Mouse (Mus musculus) mature B cell (primary cell): Measurements from ENCODE around the gene Slc15a1.

ENCODE experiments used
- in situ Hi-C: fragments of 300-500 bp; cut with MboI; formaldehyde crosslinking; loops from 2 replicates; pipeline ENCODE4 v1.14.3; 2019

Slc15a1 gene

DNA sequence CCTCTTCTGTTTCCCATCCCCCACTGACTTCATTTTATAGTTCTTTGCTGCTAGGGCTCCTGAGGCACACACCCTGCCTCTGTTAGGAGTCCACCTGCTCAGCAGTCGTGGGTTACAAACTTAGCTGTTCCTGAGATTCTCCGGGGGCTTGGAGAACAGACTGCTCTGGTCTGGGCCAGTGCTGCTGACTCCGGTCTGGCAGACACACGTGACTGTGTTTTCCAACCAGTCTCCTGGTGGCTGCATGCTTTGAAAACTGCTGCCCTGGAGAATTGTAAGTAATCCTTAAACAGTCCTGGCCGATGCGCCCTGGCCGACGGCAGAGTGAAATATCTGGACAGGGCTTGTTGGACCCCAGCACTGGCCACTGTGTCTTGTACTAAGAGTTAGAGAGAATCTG is 12.7 kb downstream of the Slc15a1 start:
- in situ Hi-C loops = no loop called here

DNA sequence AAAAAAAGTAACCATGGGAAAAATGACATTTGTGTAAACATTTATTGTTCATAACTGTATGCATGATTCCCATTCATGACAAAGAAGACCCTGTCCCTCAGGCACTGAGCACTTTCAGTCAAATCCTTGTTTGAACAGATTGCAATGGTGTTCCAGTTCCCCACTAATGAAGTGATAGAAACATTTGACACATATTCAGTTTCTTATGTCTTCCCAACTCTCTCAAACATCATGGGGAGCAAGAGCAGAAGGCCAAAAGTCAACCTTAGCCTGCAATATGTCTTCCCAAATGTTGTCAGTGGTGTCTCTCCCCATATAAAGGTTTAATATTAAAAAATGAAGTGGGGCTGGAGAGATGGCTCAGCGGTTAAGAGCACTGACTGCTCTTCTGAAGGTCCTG is 19.3 kb downstream of the Slc15a1 start:
- in situ Hi-C loops = no loop called here

DNA sequence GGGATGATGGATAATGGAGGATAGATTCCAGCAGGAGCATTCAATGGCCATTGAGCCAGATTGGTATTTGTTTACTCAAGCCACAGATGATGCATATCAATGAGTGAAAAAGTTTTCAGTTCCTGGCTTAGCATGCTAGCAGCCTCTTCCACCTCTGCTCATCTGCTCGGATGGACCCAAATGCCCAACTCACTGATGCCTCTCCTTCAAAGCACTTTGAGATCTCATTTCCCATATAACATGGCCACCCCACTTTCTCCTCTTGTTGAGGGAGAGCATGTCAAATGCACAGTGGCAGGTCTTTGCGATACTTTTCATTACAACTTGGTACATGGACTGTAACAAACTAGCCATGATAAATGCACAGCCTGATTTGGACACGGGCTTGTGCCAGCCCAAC is 20.6 kb downstream of the Slc15a1 start:
- in situ Hi-C loops = no loop called here

DNA sequence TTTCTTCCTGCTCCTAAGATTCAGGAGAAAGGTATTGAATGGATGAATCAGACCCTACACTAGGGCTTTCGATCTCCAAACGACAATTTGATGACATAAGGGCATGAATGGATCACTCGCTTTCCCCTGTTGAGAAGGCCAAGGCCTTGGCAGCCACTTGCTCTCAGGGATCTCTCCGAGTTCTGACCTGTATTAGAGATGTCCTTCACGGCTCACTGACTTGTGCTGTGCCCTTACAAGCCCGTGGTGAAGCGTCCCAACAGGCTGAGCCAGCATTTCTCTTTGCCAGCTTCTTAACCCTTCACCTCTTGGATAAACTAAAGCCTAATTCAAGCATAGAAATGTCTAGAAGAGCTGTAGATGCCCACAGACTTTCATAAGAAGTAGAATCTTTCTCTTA is 22.9 kb downstream of the Slc15a1 start:
- in situ Hi-C loops = no loop called here

DNA sequence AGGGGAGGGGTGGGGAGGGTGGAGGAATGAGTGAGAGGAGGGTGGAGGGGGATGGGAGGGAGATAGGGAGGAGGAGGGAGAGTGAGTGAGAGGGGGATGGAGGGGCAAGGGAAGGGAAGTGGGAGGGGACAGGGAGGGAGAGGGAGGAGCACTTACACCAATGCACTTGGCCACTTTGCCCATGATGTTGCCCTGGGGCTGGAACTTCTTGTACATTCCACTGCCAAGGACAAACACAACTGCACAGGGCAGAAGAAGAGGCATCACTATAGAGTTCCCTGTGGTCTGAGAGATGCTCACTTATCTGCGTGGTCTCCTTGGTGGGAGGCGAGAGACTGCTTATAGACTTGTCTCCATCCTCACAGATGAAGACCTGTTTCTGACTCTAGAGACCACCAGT is 23.5 kb downstream of the Slc15a1 start:
- in situ Hi-C loops = no loop called here

DNA sequence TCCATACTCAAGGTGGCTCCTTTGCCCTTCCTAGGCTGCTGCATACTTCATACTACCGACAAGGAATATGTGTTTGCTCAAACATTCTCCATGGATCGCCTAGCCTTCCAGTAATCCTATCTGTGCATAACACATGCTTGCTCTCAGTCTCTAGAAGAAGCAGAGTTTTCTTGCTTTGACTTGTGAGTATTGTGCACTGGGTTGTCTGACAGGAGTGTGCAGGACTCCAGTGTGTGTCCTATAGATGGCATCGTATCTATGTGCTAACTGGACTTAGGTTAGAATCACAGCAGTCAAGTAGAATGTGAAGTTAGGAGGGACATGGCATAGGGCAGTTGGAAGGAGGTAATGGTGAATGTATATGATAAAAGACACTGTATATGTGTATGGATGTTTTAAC is 26.0 kb downstream of the Slc15a1 start:
- in situ Hi-C loops = no loop called here

DNA sequence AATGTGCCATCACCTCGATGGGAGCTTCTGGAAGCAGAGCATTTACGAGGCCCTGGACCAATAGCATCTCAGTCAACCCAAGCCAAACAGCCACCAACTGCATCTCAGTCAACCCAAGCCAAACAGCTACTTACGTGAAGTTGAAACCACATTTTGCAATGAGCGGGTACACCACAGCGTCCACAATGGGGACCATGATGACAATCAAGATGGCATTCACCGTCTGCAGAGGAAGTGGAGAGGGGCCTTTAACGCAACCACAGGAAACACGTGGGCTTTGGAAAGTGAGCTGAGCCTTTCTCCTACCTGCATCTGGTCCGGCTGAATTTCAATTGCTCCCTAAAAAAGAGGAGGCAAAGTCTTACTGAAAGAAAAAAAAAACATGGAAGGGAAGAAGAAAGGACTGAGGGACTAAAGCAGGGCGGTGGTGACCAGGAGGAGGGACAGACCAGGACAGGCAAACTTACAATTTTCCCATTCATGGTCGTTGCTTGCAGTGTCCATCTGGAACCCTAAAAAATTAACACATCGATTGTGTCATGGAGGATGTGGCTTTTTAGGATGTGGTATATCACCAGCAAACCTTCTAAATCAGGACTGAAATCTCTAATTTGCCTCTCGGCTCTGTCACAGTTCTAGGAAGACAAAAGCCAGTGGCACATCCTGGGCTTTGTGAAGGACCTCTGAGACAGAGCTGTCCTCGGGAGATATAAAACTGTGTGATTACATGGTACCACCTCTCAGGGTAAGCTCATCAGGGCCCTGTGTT is 26.9 kb downstream of the Slc15a1 start:
- in situ Hi-C loops = no loop called here

DNA sequence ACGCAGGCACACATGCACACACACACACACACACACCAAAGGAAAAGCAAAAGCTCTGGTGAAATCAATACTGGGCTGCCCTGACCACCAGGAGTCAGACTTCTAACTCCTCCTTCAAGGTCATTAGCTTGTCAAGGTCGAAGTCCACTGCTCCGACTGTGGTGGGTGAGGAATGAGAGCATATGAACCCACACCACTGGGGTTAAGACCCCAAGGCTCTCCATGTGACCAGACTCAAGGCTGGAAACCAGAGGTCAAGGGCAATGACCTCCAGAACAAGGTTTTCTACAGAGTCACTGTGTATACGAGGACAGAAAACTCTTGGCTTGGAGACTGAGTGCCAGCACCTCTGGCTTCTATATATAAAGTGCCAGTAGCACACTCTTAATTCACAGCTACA is 31.2 kb downstream of the Slc15a1 start:
- in situ Hi-C loops = loop anchor here (25.0 kb wide), 1 partner anchor 637 kb away; no protein-coding TSS in a partner anchor

DNA sequence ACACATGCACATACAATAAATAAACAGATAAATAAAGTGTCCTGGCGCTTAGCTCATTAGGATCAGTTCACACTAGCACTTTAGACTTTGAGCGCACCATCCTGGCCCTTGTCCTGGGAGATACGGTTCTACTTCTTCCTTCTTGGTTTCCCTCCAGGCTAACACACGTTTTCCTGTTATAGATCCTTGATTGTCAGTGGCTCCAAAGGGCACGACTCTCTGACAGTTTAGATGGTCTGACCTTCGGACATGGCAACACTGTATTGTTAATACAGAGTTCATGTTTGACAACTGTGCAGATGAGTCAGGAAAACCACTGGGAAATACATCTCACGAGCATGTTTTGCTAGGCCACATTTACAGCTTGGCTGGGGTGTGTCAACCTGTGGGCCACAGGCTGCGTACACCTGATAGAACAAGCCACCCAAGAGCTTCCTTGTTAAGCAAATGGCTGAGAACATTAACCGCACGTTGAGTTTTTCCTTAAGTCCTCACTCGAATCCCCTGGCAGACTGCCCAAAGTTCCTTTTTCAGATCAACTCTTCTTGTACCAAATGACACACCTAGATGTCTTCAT is 33.4 kb downstream of the Slc15a1 start:
- in situ Hi-C loops = loop anchor here (25.0 kb wide), 1 partner anchor 634 kb away; no protein-coding TSS in a partner anchor

DNA sequence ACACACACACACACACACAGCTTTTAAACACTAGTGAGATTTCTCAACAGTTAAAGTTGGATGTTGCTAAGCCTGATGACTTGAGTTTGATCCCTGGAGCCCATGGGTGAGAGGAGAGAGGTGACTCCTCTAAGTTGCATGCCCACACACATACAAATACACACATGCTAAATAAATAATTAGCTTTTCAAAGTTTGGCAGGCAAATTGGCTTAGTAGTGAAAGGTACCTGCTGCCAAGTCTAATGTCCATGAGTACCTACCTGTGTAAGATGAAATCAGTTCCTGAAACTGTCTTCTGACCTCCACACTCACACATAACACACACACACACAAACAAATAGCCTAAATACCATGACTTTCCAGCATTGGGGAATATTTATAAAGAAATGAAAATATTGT is 35.5 kb downstream of the Slc15a1 start:
- in situ Hi-C loops = loop anchor here (25.0 kb wide), 1 partner anchor 632 kb away; no protein-coding TSS in a partner anchor

DNA sequence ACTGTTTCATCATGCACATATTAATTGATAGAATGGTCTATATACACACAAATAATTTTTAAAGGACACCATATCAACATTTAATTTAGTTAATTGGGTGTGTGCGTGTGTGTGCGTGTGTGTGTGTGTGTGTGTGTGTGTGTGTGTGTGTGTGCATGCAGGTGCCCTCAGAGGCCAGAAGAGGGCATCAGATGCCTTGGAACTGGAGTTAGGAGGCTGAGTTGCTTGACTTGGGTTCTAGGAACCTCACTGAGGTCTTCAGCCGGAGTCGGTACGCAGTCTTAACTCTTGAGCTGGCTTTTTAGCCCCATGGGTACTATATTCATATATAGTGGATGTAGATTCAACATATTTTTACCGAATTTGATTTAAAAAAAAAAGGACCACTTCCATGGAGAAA is 37.4 kb downstream of the Slc15a1 start:
- in situ Hi-C loops = loop anchor here (25.0 kb wide), 1 partner anchor 630 kb away; no protein-coding TSS in a partner anchor

DNA sequence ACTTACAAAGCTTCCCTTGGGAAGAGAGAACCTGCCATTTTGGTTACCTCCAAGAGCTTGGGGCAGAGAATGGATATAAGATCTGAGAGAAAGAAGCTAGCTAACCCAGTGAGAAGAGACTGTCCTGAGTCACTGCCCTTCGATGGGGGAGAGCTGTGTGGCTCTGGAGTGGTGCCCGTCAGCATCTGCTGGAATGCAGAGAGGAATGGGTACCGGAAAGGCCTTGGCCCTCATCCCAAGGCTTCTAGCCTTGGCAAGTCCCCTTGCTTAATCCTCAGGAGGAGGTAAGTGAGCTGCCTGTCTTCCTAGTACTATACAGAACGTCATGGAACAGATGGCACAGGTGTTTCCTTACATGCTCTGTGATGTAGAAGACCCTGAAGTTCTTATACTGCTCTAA is 38.6 kb downstream of the Slc15a1 start:
- in situ Hi-C loops = loop anchor here (25.0 kb wide), 1 partner anchor 629 kb away; no protein-coding TSS in a partner anchor

DNA sequence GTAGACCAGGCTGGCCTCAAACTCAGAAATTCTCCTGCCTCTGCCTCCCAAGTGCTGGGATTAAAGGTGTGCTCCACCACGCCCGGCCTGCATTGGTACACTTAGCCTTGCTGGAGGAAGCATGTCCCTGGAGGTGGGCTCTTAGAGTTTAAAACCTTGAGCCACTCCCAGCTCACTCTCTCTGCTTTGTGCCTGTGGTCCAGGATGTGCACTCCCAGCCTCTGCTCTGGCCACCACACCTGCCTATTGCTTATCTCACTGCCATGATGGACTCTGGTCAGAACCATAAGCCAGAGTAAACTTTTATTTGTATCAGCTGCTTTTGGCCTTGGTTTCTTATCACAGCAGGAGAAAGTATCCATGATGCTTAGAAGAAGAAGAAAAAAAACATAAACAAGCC is 40.7 kb downstream of the Slc15a1 start:
- in situ Hi-C loops = loop anchor here (25.0 kb wide), 1 partner anchor 627 kb away; no protein-coding TSS in a partner anchor

DNA sequence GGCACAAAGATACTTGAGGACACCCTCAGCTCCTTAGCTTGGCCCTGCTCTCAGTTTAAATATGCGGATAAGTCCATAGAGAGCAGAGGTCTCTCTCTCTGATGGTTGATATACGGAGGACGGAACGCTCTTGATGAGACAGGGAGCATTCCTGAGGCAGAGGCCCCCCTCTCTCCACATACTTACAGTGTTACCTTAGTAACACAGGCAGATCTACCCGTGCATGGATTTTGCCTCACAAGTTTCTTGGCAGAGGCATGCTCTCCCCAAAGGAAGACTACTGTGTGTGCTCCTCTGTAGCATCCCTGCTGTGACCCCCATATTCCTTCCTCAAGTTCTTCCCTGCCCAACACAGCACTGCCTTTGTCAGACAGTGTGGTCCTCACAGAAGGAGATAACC is 42.3 kb downstream of the Slc15a1 start:
- in situ Hi-C loops = loop anchor here (25.0 kb wide), 1 partner anchor 625 kb away; no protein-coding TSS in a partner anchor

DNA sequence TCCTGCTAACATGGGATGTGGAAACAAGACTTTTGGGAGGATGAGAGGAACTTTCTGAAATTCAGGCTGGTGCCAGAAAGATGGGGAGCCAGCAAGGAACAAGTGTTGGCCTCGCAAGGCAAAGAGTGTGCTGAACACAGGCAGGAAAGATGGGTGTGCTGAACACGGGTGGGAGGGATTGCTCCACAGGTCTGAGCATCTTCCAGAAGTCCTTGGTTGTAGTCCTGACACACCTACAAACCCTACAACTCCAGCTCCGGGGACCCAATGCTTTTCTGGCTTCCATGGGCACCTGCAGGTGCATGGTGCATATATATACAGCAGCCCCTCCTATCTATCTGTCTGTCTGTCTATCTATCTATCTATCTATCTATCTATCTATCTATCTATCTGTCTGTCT is 44.1 kb downstream of the Slc15a1 start:
- in situ Hi-C loops = loop anchor here (25.0 kb wide), 1 partner anchor 624 kb away; no protein-coding TSS in a partner anchor

DNA sequence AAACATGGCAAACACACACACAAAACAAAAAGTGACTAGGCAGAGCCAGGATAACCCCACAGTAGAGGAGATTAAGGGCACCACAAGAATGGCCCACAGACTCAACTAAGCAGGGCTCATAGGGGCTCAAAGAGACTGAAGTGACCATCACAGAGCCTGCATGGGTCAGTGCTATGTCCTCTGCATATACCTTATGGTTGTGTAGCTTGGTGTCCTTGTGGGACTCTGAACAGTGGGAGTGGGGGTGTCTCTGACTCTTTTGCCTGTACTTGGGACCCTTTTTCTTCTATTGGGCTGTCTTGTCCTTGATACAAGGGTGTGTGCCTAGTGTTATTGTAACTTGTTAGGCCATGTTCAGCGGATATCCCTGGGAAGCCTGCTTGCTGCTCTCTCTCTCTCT is 46.5 kb downstream of the Slc15a1 start:
- in situ Hi-C loops = loop anchor here (25.0 kb wide), 1 partner anchor 621 kb away; no protein-coding TSS in a partner anchor

DNA sequence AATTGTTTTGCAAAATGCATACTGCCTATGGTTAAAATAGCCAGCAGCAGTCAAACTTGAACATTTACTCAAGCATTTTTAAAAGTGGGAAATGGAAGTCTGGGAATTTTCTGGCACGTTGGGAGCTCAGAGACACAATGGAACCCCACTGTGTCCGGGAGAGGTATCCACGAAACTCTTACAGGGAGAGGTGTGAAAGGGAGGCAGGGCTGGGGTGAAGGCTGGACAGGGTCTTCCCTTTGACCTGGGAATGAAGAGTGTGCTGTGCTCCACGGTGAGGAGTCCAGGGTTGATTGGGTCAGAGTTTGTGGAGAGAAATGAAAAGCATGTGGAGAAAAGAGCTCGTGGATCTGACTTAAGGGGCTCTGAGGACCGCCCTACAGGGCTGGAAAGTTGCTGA is 47.5 kb downstream of the Slc15a1 start:
- in situ Hi-C loops = loop anchor here (25.0 kb wide), 1 partner anchor 620 kb away; no protein-coding TSS in a partner anchor

DNA sequence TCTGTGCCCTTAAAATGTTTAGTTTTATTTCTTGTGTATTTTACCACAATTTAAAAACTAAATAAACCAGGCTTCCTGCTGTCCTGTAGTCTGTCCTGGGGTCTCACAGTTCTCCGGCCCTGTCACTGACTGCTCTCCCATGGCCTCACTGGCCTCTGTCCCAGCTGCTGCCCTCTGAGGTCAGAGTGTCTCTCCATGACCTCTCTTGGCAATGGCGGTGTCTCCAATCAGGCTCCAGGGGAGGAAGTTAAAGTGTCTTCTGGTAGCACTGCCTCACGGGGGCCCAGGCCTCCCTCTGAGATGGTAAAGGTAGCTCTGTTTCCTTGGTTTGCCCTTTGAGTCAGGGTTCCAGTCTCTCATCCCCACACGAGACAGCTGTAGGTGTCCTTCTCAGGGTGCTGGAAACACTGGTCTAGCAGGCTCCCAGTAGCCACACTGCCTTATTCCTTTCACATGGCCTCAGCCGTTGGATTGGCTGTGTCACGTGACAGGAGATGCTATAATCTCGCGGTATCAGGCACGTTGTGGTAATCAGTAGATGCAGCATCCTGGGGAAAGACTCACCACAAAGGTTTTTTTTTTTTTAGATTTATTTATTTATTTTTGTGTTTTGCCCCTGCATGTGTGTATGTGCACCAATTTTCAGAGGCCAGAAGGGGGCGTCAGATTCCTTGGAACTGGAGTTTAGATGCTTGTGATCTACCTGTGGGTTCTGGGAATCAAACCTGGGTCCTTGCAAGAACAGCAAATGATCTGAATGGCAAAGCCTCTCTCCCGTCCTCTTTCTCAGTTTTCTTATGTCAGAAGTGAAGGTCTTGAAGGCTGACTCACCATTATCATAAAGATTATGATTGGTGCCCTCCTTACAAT is 48.4 kb downstream of the Slc15a1 start:
- in situ Hi-C loops = loop anchor here (25.0 kb wide), 1 partner anchor 619 kb away; no protein-coding TSS in a partner anchor

DNA sequence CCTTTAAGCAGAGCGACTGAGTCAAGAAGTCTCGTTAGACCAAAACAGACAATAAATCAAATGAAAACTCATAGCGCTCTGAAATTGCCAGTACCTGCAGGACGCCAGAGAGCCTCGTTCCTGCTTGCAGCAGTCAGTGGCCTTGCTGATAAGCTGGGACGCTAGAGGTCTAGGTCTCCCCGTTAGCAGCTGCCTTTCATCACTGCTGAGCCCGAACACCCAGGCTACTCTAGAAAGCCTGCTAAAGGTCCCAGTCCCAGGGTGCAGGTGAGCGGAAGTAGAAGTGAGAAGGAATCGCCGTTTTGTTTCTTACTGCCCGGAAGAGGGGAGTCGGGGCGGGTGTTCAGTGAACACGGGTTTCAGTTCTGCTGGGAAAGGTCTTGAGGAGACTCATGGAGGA is 49.1 kb downstream of the Slc15a1 start:
- in situ Hi-C loops = loop anchor here (25.0 kb wide), 1 partner anchor 619 kb away; no protein-coding TSS in a partner anchor

DNA sequence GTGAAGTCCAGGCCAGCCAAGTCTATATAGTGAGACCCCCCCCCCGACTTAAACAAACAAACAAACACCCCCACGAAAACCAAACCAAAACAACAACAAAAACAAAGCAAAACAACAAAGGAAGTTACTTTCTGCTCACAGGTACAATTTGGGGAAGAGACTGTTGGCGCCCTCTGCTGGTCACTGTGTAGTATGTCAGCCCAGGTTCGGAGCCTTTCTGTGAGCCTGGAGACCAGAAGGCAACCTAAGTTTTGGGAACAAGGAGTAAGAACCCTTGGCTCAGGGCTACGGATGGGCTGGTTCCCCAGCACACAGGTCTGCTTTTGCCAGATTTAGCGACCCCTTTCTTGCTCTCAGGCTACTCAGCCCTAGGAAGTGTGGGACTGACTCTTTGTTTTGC is 49.5 kb downstream of the Slc15a1 start:
- in situ Hi-C loops = loop anchor here (25.0 kb wide), 1 partner anchor 618 kb away; no protein-coding TSS in a partner anchor

DNA sequence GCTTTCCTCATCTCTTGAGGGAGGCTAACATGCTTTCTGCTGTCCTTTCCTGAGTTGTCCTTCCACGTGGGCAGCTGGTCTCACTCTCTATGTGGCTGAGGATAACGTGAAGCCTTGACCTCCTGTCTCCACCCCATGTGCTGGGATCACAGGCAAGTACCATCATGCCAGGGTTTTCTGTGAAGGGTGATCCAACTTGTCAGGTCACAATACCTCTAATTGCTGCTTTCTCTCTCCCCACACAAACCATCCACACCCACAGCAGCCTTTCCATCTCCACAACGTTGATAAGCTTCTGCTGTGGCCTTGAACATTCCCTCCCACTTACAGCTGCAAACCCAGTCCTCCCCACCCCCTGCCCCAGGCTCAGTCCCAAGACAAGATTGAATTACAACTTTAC is 51.9 kb downstream of the Slc15a1 start:
- in situ Hi-C loops = loop anchor here (5.0 to 25.0 kb wide), 2 partner anchors 176 to 616 kb away; no protein-coding TSS in a partner anchor

DNA sequence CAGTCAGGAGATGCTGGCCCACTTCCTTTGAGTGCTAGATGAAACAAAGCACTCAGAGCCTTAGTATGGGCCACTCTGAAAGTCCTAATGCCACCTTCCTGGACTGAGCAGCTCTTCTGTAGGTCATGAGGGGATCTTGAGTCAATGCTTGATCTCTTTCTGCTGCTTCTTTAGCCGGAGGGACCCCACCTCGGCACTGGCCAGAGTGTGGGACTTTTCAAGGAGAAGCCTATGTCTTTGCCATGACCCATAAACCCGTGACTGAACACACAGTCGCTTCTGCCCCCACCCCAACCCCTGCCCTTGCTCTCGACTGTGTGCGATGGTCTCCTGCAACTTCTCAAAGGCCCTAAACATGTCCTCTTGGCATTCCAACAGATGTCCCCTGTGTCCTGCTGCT is 52.8 kb downstream of the Slc15a1 start:
- in situ Hi-C loops = loop anchor here (5.0 to 25.0 kb wide), 2 partner anchors 175 to 615 kb away; no protein-coding TSS in a partner anchor
